8 mouse cellular contexts compared by ENCODE assay signal in the genomic region with DNA sequence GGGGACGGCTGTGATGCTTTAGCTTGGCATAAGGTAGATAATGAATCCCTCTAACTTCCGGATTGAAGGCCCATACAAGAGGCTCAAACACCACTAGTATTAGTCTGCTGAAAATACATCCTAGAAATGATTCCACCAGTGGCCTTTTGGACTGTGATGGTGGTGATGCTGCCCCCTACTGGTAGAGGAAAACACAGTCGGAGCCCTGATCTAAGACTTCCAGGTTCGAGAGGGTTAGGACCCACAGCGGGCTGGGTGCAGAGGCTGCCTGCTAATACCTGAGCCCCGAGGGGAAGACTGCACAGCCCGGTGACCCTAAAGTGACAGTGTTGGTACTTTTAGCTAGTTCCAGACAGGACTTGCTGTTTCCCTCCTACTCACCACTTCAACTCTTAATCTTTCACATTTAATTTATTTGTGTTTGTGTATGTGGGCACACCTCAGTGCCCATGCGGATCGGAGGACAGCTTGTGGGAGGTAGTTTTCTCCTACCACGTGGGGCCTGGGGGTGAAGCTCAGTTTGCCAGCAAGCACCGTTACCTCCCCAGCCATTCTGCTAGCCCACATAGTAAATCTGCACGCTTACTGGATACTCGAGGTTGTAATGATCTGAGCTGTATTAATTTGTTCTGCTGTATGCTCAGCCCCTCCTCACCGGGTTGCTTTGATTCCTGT. TPM values are rescaled to one million over a fixed set of nuclear protein-coding genes. Genes with fewer than 3 reads are reported as not detected.
DNase-seq lines count a peak whose midpoint lies in the region; ATAC-seq and TF ChIP-seq lines count a peak whose summit lies in the region.

No protein-coding gene starts in this region.

- peak; percentile 63; the same call in 1 of the 2 replicates for ATAC-seq in embryonic facial prominence, embryonic 15.5 days (ENCODE audit: insufficient number of reproducible peaks, low FRiP score, low TSS enrichment, low read depth)
- no peak for ATAC-seq in heart, embryonic 13.5 days (ENCODE audit: extremely low read depth, insufficient number of reproducible peaks, low FRiP score, low TSS enrichment)

- H3K27me3 ChIP-seq in embryonic facial prominence, embryonic 15.5 days = no peaks in the 10 kb centered on the region
- H3K27me3 ChIP-seq in heart, embryonic 13.5 days (replicated peaks) = no peaks in the 10 kb centered on the region

- H3K4me2 ChIP-seq in embryonic facial prominence, embryonic 15.5 days (replicated peaks) = no peak overlapping the region
- H3K4me2 ChIP-seq in heart, embryonic 13.5 days = no peak overlapping the region

- peaks cover 2% of the 10 kb centered on the region; the same call in 1 of the 2 replicates for H3K36me3 ChIP-seq in embryonic facial prominence, embryonic 15.5 days
- H3K36me3 ChIP-seq in heart, embryonic 13.5 days = peaks cover 19% of the 10 kb centered on the region

- 32% methylated on average over 14 of the region's 14 CpGs for WGBS in embryonic facial prominence, embryonic 15.5 days
- 39% methylated on average over 14 of the region's 14 CpGs for WGBS in heart, embryonic 13.5 days
- 28% methylated on average over 14 of the region's 14 CpGs for WGBS in lung, adult 2 months
- WGBS in olfactory bulb, adult 2 months = 29% methylated on average over 14 of the region's 14 CpGs

- H3K27ac ChIP-seq in embryonic facial prominence, embryonic 15.5 days (replicated peaks) = no peak overlapping the region
- H3K27ac ChIP-seq in heart, embryonic 13.5 days (replicated peaks) = no peak overlapping the region
- H3K27ac ChIP-seq in olfactory bulb, adult 2 months (ENCODE audit: insufficient read depth, low read depth, low read length) = no peak overlapping the region

- 0 out of 2 replicates have a peak, but pooled peaks cover 3% of the 10 kb centered on the region for H3K9me3 ChIP-seq in embryonic facial prominence, embryonic 15.5 days (replicated peaks)
- no peaks in the 10 kb centered on the region for H3K9me3 ChIP-seq in heart, embryonic 13.5 days

- no peak overlapping the region for H3K9ac ChIP-seq in embryonic facial prominence, embryonic 15.5 days
- H3K9ac ChIP-seq in heart, embryonic 13.5 days = peak overlapping the region; percentile 2; the same call in 1 of the 2 replicates

- no peak for TF ChIP-seq POLR2A in lung, adult 2 months (IDR thresholded peaks at IDR 0.05; ENCODE audit: borderline replicate concordance, extremely low read depth, low read depth, low read length)
- no peak for TF ChIP-seq POLR2A in olfactory bulb, adult 2 months (IDR thresholded peaks at IDR 0.05; ENCODE audit: insufficient read depth, low read depth, low read length)

- peak; percentile 66 for TF ChIP-seq CTCF in lung, adult 2 months (IDR thresholded peaks at IDR 0.05; ENCODE audit: insufficient read depth, low read length)
- TF ChIP-seq CTCF in olfactory bulb, adult 2 months (IDR thresholded peaks at IDR 0.05; ENCODE audit: insufficient read depth, low read depth, low read length) = peak; percentile 26; the same call in 1 of the 2 replicates

- no peak overlapping the region for H3K4me3 ChIP-seq in embryonic facial prominence, embryonic 15.5 days (replicated peaks)
- no peak overlapping the region for H3K4me3 ChIP-seq in heart, embryonic 13.5 days
- H3K4me3 ChIP-seq in lung, adult 2 months (replicated peaks; ENCODE audit: extremely low read depth, low read depth, low read length) = no peak overlapping the region
- H3K4me3 ChIP-seq in olfactory bulb, adult 2 months (ENCODE audit: insufficient read depth, low read depth, low read length) = no peak overlapping the region

- DNase-seq in CD8-positive naive resting alpha-beta T cell, adult 2 months (ENCODE audit: low read depth in 2 of 2, low spot score in 2 of 2) = peak; percentile 63 to 73
- DNase-seq in adrenal gland, postnatal 25 days = peak; percentile 52
- DNase-seq in kidney, postnatal 25 days = peak; percentile 69 to 78
- DNase-seq in lung, adult 2 months = peak; percentile 59
- DNase-seq in thymus, postnatal 25 days = peak; percentile 77

- H3K4me1 ChIP-seq in embryonic facial prominence, embryonic 15.5 days = no peaks in the 10 kb centered on the region
- no peaks in the 10 kb centered on the region for H3K4me1 ChIP-seq in heart, embryonic 13.5 days
- H3K4me1 ChIP-seq in lung, adult 2 months (ENCODE audit: control insufficient read depth, insufficient read depth, low read length) = no peaks in the 10 kb centered on the region
- peaks cover 7% of the 10 kb centered on the region for H3K4me1 ChIP-seq in olfactory bulb, adult 2 months (ENCODE audit: control insufficient read depth, insufficient read depth, low read length)

RNA-seq across cellular contexts. Expression of gene Ankrd10, which starts 33.4 kb away (rescaled TPM):
- total RNA-seq in adrenal gland, postnatal 25 days (2021) = 76.1 and 77.4 TPM in 2 replicates
- 80.2 and 82.4 TPM in 2 replicates for polyA plus RNA-seq in embryonic facial prominence, embryonic 15.5 days (2015; fragmentation: Nextera tagmentation; extraction: Ambion mirVana)
- 51.4 and 55.3 TPM in 2 replicates for polyA plus RNA-seq in heart, embryonic 13.5 days (2015; fragmentation: Nextera tagmentation; extraction: Ambion mirVana)
- 52.3 and 54.5 TPM in 2 replicates for polyA plus RNA-seq in lung, adult 2 months (2012; rRNA removed)
- not detected in 2 replicates for polyA plus RNA-seq in olfactory bulb, adult 2 months (2012; ENCODE audit: insufficient read depth, insufficient read length, low replicate concordance, missing spikeins)

RNA-seq across cellular contexts. Expression of gene Ing1, which starts 46.8 kb away (rescaled TPM):
- total RNA-seq in adrenal gland, postnatal 25 days (2021) = 37.9 and 47.1 TPM in 2 replicates
- polyA plus RNA-seq in embryonic facial prominence, embryonic 15.5 days (2015; fragmentation: Nextera tagmentation; extraction: Ambion mirVana) = 36.3 and 49.5 TPM in 2 replicates
- 20.7 and 21.0 TPM in 2 replicates for polyA plus RNA-seq in heart, embryonic 13.5 days (2015; fragmentation: Nextera tagmentation; extraction: Ambion mirVana)
- 18.5 and 21.5 TPM in 2 replicates for polyA plus RNA-seq in lung, adult 2 months (2012; rRNA removed)
- not detected in 2 replicates for polyA plus RNA-seq in olfactory bulb, adult 2 months (2012; ENCODE audit: insufficient read depth, insufficient read length, low replicate concordance, missing spikeins)

RNA-seq across cellular contexts. Expression of gene Cars2, which starts 51.6 kb away (rescaled TPM):
- 35.5 and 44.8 TPM in 2 replicates for total RNA-seq in adrenal gland, postnatal 25 days (2021)
- 28.7 and 31.4 TPM in 2 replicates for polyA plus RNA-seq in embryonic facial prominence, embryonic 15.5 days (2015; fragmentation: Nextera tagmentation; extraction: Ambion mirVana)
- polyA plus RNA-seq in heart, embryonic 13.5 days (2015; fragmentation: Nextera tagmentation; extraction: Ambion mirVana) = 24.8 and 27.1 TPM in 2 replicates
- polyA plus RNA-seq in lung, adult 2 months (2012; rRNA removed) = 38.8 and 48.4 TPM in 2 replicates
- polyA plus RNA-seq in olfactory bulb, adult 2 months (2012; ENCODE audit: insufficient read depth, insufficient read length, low replicate concordance, missing spikeins) = not detected in 2 replicates

Comparison
In these comparisons a context has a peak if more than half of its experiments do, and no peak if none do; other contexts are left out.
1. RNA of gene Ing1, which starts 46.8 kb away (polyA plus RNA-seq): 36.3 to 49.5 TPM in embryonic facial prominence, embryonic 15.5 days, 18.5 to 21.5 TPM in lung, adult 2 months and 20.7 to 21.0 TPM in heart, embryonic 13.5 days; not detected in olfactory bulb, adult 2 months; every median in the first group is over 10 times any median in the second.
2. Peak in every context shown above with its lines, with median percentiles within 50 percentile points of each other: DNase-seq.